Mouse (Mus musculus): ENCODE data around the gene Sspn. TPM values are rescaled to one million over a fixed set of nuclear protein-coding genes. Genes with fewer than 3 reads are reported as not detected.

Gene Sspn
- polyA plus RNA-seq, 1 experiment from 2014 or later = 3.0 TPM

DNA sequence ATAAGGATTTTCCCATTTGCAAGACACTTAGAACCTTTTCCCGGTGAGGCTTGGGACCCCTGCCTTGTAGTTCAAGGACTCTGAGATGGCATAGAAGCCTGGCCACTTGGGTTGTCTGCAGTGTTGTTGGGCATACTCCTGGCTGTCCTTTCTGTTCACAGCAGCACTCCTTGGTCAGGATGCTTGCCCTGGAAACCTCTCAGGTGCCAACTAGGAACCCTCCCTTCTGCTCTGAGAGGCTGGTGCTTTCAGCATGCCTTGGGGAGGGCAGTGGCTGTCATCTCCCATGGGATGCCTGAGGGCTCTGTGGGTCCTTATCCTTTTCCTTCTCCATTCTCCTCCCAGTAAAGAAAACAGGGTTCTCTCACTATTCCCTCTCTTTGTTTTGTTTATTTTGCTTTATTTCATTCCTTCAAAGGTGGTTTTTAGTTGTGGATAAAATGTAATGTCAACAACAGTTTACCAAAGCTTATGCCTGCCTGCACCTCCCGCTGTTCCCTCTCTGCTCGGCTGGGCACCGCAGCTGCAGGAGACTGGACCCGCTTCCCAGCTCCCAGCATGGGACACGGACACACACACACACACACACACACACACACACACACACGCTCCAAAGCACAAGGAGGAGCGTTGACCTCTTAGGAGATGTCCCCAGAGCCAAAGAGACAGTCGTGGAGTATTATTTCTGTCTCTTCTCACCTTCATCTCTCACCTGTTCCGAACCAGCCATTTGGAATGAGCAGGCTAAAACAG, 77.9 kb downstream of the Sspn start:
- DNase-seq (ENCODE audit: low spot score) = no peak
- 69% methylated on average over 10 of the region's 10 CpGs for WGBS
- no peaks in the 10 kb centered on the region for H3K36me3 ChIP-seq (ENCODE audit: control insufficient read depth, insufficient read depth, low read length)
- no peak overlapping the region for H3K9ac ChIP-seq (ENCODE audit: low read length)
- H3K27ac ChIP-seq (ENCODE audit: low read depth, low read length) = no peak overlapping the region
- H3K4me1 ChIP-seq (ENCODE audit: control insufficient read depth, insufficient read depth, low read length) = peaks cover 7% of the 10 kb centered on the region; the same call in 1 of the 2 replicates
- ATAC-seq (ENCODE audit: insufficient read depth, low FRiP score, low TSS enrichment) = no peak
- H3K4me3 ChIP-seq (ENCODE audit: low read depth, low read length) = no peak overlapping the region
- H3K4me2 ChIP-seq (ENCODE audit: low read depth) = no peak overlapping the region
- H3K27me3 ChIP-seq (ENCODE audit: control insufficient read depth, insufficient read depth, low read length) = no peaks in the 10 kb centered on the region
- no peaks in the 10 kb centered on the region for H3K9me3 ChIP-seq (ENCODE audit: control insufficient read depth, low read length)

- no peaks in the 10 kb centered on the region for H3K27me3 ChIP-seq (ENCODE audit: control insufficient read depth, insufficient read depth, low read length)
- no peaks in the 10 kb centered on the region for H3K9me3 ChIP-seq (ENCODE audit: control insufficient read depth, low read length)
- WGBS = 60% methylated on average over 12 of the region's 12 CpGs
- peaks cover 7% of the 10 kb centered on the region; the same call in 1 of the 2 replicates for H3K4me1 ChIP-seq (ENCODE audit: control insufficient read depth, insufficient read depth, low read length)
- no peak for DNase-seq (ENCODE audit: low spot score)
- H3K4me2 ChIP-seq (ENCODE audit: low read depth) = no peak overlapping the region
- H3K9ac ChIP-seq (ENCODE audit: low read length) = no peak overlapping the region
- H3K4me3 ChIP-seq (ENCODE audit: low read depth, low read length) = no peak overlapping the region
- no peaks in the 10 kb centered on the region for H3K36me3 ChIP-seq (ENCODE audit: control insufficient read depth, insufficient read depth, low read length)
- H3K27ac ChIP-seq (ENCODE audit: low read depth, low read length) = no peak overlapping the region
- no peak for ATAC-seq (ENCODE audit: insufficient read depth, low FRiP score, low TSS enrichment)
These were observed 78.8 kb downstream of the Sspn start for GRCm38 (mm10) chr6:146010093-146010764.

DNA sequence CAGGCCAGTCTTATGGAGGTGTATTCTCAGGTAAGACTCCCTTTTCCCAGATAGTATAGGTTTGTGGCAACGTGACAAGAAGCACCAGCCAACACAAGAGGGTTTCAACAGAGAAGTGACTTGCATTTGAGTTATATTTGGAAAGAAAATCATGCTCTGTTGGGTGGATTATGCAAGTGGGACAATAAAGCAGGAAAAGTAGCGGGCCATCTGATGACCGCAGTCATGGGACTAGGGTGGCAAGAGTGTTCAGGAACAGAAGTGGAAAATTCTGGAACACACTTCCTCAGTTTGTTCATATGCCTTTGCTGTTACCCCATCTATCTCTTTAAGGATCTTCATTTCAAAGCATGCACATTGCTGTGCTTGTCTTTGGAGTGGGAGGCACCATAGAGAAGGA, 82.9 kb downstream of the Sspn start:
- ATAC-seq (ENCODE audit: insufficient read depth, low FRiP score, low TSS enrichment) (no peak), DNase-seq (ENCODE audit: low spot score) (no peak)
- Histone ChIP-seq H3K27me3 (ENCODE audit: control insufficient read depth, insufficient read depth, low read length) (no peaks in the 10 kb centered on the region), H3K9ac (ENCODE audit: low read length) (no peak overlapping the region), H3K4me2 (ENCODE audit: low read depth) (no peak overlapping the region), H3K9me3 (ENCODE audit: control insufficient read depth, low read length) (no peaks in the 10 kb centered on the region), H3K4me3 (ENCODE audit: low read depth, low read length) (no peak overlapping the region), H3K27ac (ENCODE audit: low read depth, low read length) (no peak overlapping the region), H3K36me3 (ENCODE audit: control insufficient read depth, insufficient read depth, low read length) (no peaks in the 10 kb centered on the region), H3K4me1 (ENCODE audit: control insufficient read depth, insufficient read depth, low read length) (peaks cover 4% of the 10 kb centered on the region; the same call in 1 of the 2 replicates)
- 94% methylated on average over 3 of the region's 3 CpGs for WGBS

Other genes with a start within 250 kb of the Sspn start
- gene Rassf8, start 184.9 kb upstream of the Sspn start, polyA plus RNA-seq (2014; fragmentation: Nextera tagmentation; extraction: Ambion mirVana) = 3.8 and 4.5 TPM in 2 replicates
- 1.0 and 1.2 TPM in 2 replicates for gene Bhlhe41, start 66.1 kb upstream of the Sspn start, polyA plus RNA-seq (2014; fragmentation: Nextera tagmentation; extraction: Ambion mirVana)

Data from neural tube, embryonic 11.5 days (tissue).